9 mouse cellular contexts compared by ENCODE assay signal in genomic region chr11:100703851-100704531, GRCm38 (mm10). TPM values are rescaled to one million over a fixed set of nuclear protein-coding genes. Genes with fewer than 3 reads are reported as not detected.
DNase-seq lines count a peak whose midpoint lies in the region; ATAC-seq and TF ChIP-seq lines count a peak whose summit lies in the region.
"Had no signal": no experiment of that assay in that cellular context is flagged by ENCODE, and none has a peak within 500 bp of the region (broad histone marks: within the 10 kb centered on the region; RNA-seq: fewer than 3 reads in every experiment).

Gene Dhx58, minus strand, starts transcription at chr11:100704271.

- H3K27ac ChIP-seq in kidney, embryonic 15.5 days: no peak within 1 kb of the TSS
- no peak within 1 kb of the TSS for H3K27ac ChIP-seq in heart, embryonic 16.5 days (ENCODE audit: low read length)
- no peak within 1 kb of the TSS for H3K27ac ChIP-seq in left cerebral cortex, adult 2 months
- H3K27ac ChIP-seq in forebrain, postnatal 0 days (ENCODE audit: low read depth, low read length): no peak within 1 kb of the TSS

- no peak for TF ChIP-seq CTCF in left cerebral cortex, adult 2 months (IDR thresholded peaks at IDR 0.05)
- no peak for TF ChIP-seq CTCF in forebrain, postnatal 0 days (IDR thresholded peaks at IDR 0.05; ENCODE audit: low read depth)

- 76% methylated on average over 7 of the region's 7 CpGs for whole genome bisulfite sequencing in kidney, embryonic 15.5 days
- WGBS in heart, embryonic 16.5 days: 62% methylated on average over 7 of the region's 7 CpGs
- WGBS in forebrain, postnatal 0 days: 69% methylated on average over 7 of the region's 7 CpGs

- peak within 1 kb of the TSS; percentile 47; the same call in 1 of the 2 replicates for H3K4me2 ChIP-seq in kidney, embryonic 15.5 days
- peak within 1 kb of the TSS; percentile 41 for H3K4me2 ChIP-seq in heart, embryonic 16.5 days (ENCODE audit: low read depth, low read length)
- no peak within 1 kb of the TSS for H3K4me2 ChIP-seq in forebrain, postnatal 0 days (ENCODE audit: low read depth)

- no peaks in the 10 kb centered on the region for H3K9me3 ChIP-seq in kidney, embryonic 15.5 days (replicated peaks)
- no peaks in the 10 kb centered on the region for H3K9me3 ChIP-seq in heart, embryonic 16.5 days (replicated peaks; ENCODE audit: control insufficient read depth, low read length)
- H3K9me3 ChIP-seq in megakaryocyte, embryonic 14.5 days: no peaks in the 10 kb centered on the region; the same call in 1 of the 2 replicates
- no peaks in the 10 kb centered on the region for H3K9me3 ChIP-seq in forebrain, postnatal 0 days (ENCODE audit: low read length)

- no peak for DNase-seq in kidney, adult 8-10 months
- peak; percentile 78 for DNase-seq in NIH3T3 (ENCODE audit: low read depth)
- no peak for DNase-seq in left cerebral cortex, postnatal 25 days (ENCODE audit: low spot score in 2 of 2)
- DNase-seq in left cerebral cortex, adult 2 months (ENCODE audit: extremely low spot score in 1 of 2, low spot score in 2 of 2): no peak
- DNase-seq in forebrain, postnatal 0 days: no peak
- DNase-seq: right cerebral cortex, adult 18-20 months had no signal

- no peak for ATAC-seq in kidney, embryonic 15.5 days (replicated peaks; ENCODE audit: low FRiP score)
- ATAC-seq in heart, embryonic 16.5 days (replicated peaks; ENCODE audit: extremely low read depth, insufficient read depth, low FRiP score): no peak
- no peak for ATAC-seq in forebrain, postnatal 0 days

- no peak within 1 kb of the TSS for H3K4me3 ChIP-seq in kidney, embryonic 15.5 days (replicated peaks)
- peak within 1 kb of the TSS; percentile 18; the same call in 1 of the 2 replicates for H3K4me3 ChIP-seq in heart, embryonic 16.5 days (ENCODE audit: low read length)
- peak within 1 kb of the TSS; percentile 92 for H3K4me3 ChIP-seq in megakaryocyte, embryonic 14.5 days (replicated peaks)
- H3K4me3 ChIP-seq in left cerebral cortex, adult 2 months: no peak within 1 kb of the TSS
- H3K4me3 ChIP-seq in forebrain, postnatal 0 days (ENCODE audit: low read depth, low read length): no peak within 1 kb of the TSS

- peaks cover 15% of the 10 kb centered on the region for H3K4me1 ChIP-seq in kidney, embryonic 15.5 days
- peaks cover 11% of the 10 kb centered on the region for H3K4me1 ChIP-seq in heart, embryonic 16.5 days (ENCODE audit: control insufficient read depth, insufficient read depth, low read length)
- H3K4me1 ChIP-seq in megakaryocyte, embryonic 14.5 days: peaks cover 62% of the 10 kb centered on the region
- no peaks in the 10 kb centered on the region for H3K4me1 ChIP-seq in forebrain, postnatal 0 days (ENCODE audit: insufficient read depth)

- intact Hi-C loops in left cerebral cortex, postnatal 25 days (cut with DNase I): loop anchor here (2.0 kb wide), 2 partner anchors 77 to 133 kb away; no protein-coding TSS in a partner anchor
- intact Hi-C loops in left cerebral cortex, adult 2 months (cut with DNase I): loop anchor here (2.0 to 10.0 kb wide), 3 partner anchors 77 to 339 kb away; no protein-coding TSS in a partner anchor

- no peak within 1 kb of the TSS for H3K9ac ChIP-seq in kidney, embryonic 15.5 days
- H3K9ac ChIP-seq in heart, embryonic 16.5 days (ENCODE audit: low read length): 0 out of 2 replicates have a peak within 1 kb of the TSS, but pooled peaks have one; percentile 23
- no peak within 1 kb of the TSS for H3K9ac ChIP-seq in forebrain, postnatal 0 days

- H3K36me3 ChIP-seq in kidney, embryonic 15.5 days: peaks cover 47% of the 10 kb centered on the region
- peaks cover 39% of the 10 kb centered on the region for H3K36me3 ChIP-seq in heart, embryonic 16.5 days (ENCODE audit: control insufficient read depth, insufficient read depth)
- peaks cover 56% of the 10 kb centered on the region for H3K36me3 ChIP-seq in megakaryocyte, embryonic 14.5 days (replicated peaks; ENCODE audit: low read length)
- peaks cover 45% of the 10 kb centered on the region for H3K36me3 ChIP-seq in forebrain, postnatal 0 days (ENCODE audit: insufficient read depth)

- no peaks in the 10 kb centered on the region for H3K27me3 ChIP-seq in kidney, embryonic 15.5 days
- H3K27me3 ChIP-seq in heart, embryonic 16.5 days (ENCODE audit: control insufficient read depth, insufficient read depth, low read length): no peaks in the 10 kb centered on the region
- H3K27me3 ChIP-seq in megakaryocyte, embryonic 14.5 days (replicated peaks): no peaks in the 10 kb centered on the region
- no peaks in the 10 kb centered on the region for H3K27me3 ChIP-seq in forebrain, postnatal 0 days (ENCODE audit: insufficient read depth, low read length)

RNA-seq across cellular contexts. Expression of gene Dhx58, which starts in this region (rescaled TPM):
- polyA plus RNA-seq in kidney, embryonic 15.5 days (2015; fragmentation: Nextera tagmentation; extraction: Ambion mirVana): 2.8 and 3.6 TPM in 2 replicates
- polyA plus RNA-seq in heart, embryonic 16.5 days (2015; fragmentation: Nextera tagmentation; extraction: Ambion mirVana): 1.5 and 2.6 TPM in 2 replicates
- 9.2 TPM in 1 of 2 replicates, not detected in the other for polyA plus RNA-seq in megakaryocyte, embryonic 14.5 days (2012; ENCODE audit: insufficient read depth, low replicate concordance)
- total RNA-seq in left cerebral cortex, postnatal 25 days (2021): 1 to 10 TPM; 1.9 to 2.6 TPM
- 1 to 10 TPM; 3.0 to 3.7 TPM for total RNA-seq in left cerebral cortex, adult 2 months (2021)
- 0.69 and 2.3 TPM in 2 replicates for total RNA-seq in forebrain, postnatal 0 days (2014; rRNA removed)
- 1.0 and 1.5 TPM in 2 replicates for polyA plus RNA-seq in forebrain, postnatal 0 days (2015; fragmentation: Nextera tagmentation; extraction: Ambion mirVana)

Comparison
In these comparisons a context has a peak if more than half of its experiments do, and no peak if none do; other contexts are left out.
1. H3K4me3 ChIP-seq: peak in heart, embryonic 16.5 days (single experiment) and megakaryocyte, embryonic 14.5 days (single experiment); none in kidney, embryonic 15.5 days (single experiment), left cerebral cortex, adult 2 months (single experiment) and forebrain, postnatal 0 days (single experiment).